Mouse (Mus musculus): ENCODE measurements around the gene Fstl3.
A peak's percentile ranks its signal among the peaks of the same experiment; 100 is the strongest.

DNA sequence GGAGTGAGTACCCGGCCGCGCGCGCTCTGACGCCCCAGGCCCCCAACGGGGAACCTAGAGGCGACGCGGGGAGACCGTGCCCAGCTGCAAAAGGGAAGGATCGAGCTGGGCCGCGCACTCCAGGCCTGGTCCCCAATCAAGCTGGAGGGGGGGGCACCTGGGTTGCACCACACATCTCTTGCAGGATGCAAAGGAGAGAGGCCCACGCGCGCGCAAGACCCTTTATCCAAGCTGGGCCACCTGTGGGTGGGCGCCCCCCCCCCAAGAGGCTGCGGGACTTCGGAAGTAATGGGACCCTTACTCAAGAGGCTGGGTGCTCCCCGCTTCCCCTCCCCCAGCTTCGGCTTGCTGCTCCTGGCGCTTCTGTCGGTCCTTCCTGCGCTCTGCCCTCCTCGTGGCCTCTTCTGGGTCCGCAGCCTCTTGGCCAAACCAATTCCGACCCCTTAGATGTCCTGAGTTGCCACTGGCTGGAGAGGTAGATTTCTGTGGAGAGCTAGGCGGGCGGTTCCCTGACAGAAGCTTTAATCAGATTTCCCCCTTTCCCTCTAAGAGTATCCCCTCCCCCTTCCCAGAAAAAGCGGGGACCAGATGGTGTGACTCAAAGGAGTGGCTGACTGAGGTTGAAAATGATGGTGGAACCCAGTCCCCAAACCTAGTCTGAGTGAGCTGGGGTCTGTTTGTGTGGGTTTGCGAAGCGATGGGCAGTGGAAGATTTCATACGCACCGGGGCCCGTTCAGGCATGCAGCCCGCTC is 16.8 kb downstream of the Fstl3 start:
- TF ChIP-seq CTCF (IDR thresholded peaks at IDR 0.05; ENCODE audit: low read depth) (0 out of 2 replicates have a peak, but pooled peaks have one; percentile 3), EP300 (optimal IDR thresholded peaks at IDR 0.05) (peak; percentile 39)

Measured in stomach, postnatal 0 days (tissue).